Mouse (Mus musculus): ENCODE measurements around the gene Rnase2b.

DNA sequence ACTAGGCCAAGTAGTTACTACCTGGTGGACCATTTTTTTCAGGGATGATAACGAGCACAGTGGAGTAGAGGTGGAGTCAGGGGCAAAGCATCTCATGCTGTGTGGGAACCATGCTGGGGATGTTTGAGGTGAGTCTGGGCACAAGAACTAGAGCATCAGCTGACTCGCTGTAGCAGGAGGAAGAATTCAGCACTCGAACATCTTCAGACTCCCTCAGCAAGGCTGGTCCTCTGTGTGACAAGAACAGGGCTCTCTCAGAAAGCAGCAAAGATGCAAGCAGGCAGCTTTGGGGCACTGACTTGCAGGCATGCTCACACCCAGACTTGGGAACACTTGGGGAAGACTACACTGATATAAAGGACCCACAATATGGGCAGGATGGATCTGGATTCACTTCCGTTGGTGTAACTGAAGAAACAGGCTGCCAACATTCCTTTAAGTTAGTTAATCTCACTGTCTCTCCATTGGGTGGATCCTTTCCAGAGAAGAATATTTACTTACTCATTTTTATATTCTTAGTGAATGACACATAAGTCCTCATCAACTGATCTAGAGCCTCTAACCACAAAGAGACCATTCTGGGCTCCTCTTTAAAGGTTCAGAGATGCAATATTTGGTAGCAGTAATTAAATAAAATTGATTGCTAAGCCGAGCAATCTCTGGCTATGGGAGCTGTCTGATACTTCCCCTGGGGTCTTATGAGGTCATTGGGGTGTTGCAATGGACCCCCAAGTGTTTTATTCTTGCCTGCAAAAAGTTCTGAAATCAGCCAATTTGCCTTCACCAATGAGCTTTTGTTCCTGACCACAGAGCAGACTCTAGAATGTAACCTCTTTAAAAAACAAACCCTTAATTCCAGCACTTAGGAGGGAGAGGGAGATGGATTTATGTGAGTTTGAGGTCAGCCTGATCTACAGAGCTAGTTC lies 37.3 kb downstream of the Rnase2b start, which contains the start of gene Ang2:
- TF ChIP-seq POLR2A (IDR thresholded peaks at IDR 0.05; ENCODE audit: borderline replicate concordance, extremely low read depth, insufficient read depth, insufficient read length, poor library complexity, severe bottlenecking), result no peak
- no peak for TF ChIP-seq CTCF (IDR thresholded peaks at IDR 0.05; ENCODE audit: borderline replicate concordance, extremely low read depth, insufficient read depth, insufficient read length)
